Mouse (Mus musculus) T-cell, adult 2 months (primary cell): ENCODE measurements around the gene Fbl.
A peak's percentile ranks its signal among the peaks of the same experiment; 100 is the strongest.
"Not testable (repeated sequence)": the region's sequence is repeated elsewhere in the genome, so short reads cannot be mapped to it uniquely, and the experiment has no call there.

Experiments
- DNase-seq: peaks from one replicate; pipeline ENCODE4 v3.0.0; 2022; ENCODE audit warnings: low spot score

The Fbl gene

DNA sequence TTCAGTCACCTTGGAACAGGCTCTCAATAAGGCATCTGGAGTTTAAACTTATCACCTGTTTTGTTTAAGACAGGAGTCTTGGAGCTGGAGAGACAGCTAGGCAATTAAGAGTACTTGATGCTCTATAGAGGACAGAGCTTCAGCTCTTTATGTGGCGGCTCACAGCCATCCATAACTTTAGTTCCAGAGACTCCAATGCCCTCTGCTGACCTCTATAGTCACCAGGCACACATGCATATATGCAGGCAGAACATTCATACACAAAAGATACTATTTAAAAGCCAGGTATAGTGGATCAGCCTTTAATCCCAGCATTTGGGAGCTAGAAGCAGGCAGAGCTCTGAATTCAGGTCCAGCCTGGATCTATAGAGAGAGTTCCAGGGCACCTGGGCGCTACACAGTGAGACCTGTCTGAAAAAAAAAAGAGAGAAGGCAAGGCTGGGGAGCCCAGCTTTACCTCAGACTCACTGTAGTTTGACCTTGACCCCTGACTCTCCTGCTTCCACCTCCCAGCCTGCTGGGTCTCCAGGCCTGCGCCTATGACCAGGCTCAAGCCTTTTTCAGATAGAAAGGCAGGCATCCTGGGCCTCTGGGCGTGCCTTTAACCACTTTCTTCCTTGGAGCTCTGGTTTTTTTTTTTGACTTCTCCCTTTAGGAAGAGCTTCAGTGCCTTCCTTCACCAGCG lies 26.0 kb downstream of the Fbl start:
- DNase-seq, result no peak

GRCm38 (mm10) chr7:28196528-28196927 lies 27.0 kb downstream of the Fbl start:
- no peak for DNase-seq

DNA sequence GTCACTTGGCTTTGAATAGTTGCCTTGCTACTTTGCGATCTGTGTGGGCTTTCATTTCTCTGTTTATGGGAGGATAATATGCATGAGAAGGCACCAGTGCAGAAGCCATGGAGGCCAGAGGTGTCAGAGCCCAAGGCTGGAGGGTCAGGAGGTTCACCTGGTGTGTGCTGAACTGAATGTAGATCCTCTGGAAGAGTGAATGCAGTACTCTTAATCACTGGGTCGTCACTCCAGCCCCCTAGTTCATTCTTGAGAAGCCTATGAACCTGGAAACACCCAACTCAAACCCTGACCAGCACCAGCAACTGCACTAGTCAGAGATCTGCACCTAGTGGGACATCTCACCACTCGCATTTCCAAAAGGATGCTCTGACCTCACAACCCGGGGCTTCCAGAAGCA lies 29.5 kb downstream of the Fbl start:
- DNase-seq, result no peak

GRCm38 (mm10) chr7:28203207-28204108 lies 33.9 kb downstream of the Fbl start:
- DNase-seq, result no peak

DNA sequence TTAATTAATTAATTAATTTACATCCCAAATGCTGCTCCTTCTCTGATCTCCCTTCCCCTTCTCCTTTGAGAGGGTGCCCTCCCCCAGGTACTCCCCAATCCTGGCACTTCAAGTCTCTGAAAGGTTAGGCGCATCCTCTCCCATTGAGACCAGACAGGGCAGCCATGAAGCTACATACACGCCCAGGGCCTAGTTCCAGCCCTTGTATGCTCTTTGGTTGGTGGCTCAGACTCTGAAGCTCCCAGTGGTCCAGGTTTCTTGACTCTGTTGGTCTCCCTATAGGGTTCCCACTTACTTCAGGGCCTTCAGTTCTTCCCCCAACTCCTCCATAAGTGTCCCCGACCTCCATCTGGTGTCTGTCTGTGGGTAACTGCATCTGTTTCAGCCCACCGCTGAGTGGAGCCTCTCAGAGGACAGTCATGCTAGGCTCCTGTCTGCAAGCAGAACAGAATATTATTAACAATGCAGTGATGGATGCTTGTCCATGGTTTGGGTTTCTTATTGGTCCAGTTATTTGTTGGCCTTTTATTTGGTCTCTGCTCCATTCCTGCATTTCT lies 36.6 kb downstream of the Fbl start:
- peak; percentile 17 for DNase-seq

DNA sequence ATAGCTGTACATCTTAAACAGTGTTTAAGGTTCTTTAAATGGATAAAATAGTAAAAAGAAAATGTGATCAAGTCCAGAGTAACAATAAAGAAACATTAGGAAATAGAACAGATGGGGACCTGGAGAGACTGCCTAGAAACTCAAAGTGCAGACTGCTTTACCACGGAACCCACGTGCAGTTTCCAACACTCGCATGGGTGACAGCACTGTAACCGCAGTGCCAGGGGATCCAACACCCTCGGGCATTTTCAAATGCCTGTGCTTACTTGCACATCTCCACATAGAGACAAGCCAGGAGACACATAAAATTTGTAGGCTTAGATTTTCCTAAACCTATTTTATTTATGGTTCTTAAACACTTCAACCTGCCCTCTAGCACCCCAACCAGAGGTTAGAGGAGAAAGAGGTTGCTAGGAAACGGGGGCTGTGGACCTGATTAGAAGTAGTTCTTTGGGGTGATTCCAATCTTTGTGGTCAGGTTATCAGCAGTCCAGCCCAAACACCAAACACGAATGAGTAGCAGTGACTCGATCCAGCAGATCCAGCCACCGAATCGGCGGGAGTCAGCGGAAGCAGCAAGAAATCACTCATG lies 39.0 kb downstream of the Fbl start:
- DNase-seq, result no peak

DNA sequence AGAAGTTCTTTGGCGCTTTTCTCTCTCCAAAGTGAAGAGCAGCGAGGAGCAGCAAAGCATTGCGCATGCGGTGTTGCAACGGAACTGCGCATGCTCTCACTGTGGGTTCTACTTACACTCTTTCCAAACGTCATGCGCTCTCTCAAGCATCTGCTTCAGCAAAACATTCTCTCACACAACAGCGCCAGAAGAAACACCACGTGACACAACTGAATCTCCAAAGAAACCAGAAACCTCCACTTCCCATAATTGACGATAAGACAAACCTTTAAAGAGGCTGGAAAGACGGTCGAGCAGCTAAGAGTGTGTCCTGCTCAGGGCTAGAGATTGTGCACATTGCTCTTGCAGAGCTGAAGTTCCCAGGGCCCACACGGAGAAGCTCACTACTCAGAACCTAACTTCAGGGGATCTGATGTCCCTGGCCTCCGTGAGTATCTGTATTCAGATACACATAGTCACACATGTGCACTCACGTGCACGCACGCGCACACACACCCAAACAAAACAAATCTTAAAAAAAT lies 39.5 kb downstream of the Fbl start:
- peak; percentile 76 for DNase-seq

DNA sequence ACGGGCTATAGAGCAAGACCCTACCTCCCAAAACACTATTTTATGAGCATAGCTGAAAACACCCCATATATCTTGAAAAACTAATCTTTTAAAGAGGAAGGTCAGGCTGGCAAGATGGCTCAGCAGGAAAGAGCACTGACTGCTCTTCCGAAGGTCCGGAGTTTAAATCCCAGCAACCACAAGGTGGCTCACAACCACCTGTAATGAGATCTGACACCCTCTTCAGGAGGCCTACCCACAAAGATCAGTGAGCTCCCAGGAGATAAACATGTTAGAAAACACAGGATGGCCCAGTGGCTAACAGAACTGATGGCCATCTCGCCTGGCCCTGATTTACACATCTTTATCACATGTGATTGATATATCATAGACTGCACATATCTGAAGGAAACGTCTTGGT lies 41.2 kb downstream of the Fbl start:
- DNase-seq, result no peak

- peak; percentile 51 for DNase-seq
Measured at GRCm38 (mm10) chr7:28214142-28214541, 44.6 kb downstream of the Fbl start.

- DNase-seq, result not testable (repeated sequence)
Measured at GRCm38 (mm10) chr7:28215950-28216349, 46.4 kb downstream of the Fbl start.

GRCm38 (mm10) chr7:28217811-28218210 lies 48.3 kb downstream of the Fbl start:
- not testable (repeated sequence) for DNase-seq

- not testable (repeated sequence) for DNase-seq
Measured at GRCm38 (mm10) chr7:28218951-28219740, 49.6 kb downstream of the Fbl start.

DNA sequence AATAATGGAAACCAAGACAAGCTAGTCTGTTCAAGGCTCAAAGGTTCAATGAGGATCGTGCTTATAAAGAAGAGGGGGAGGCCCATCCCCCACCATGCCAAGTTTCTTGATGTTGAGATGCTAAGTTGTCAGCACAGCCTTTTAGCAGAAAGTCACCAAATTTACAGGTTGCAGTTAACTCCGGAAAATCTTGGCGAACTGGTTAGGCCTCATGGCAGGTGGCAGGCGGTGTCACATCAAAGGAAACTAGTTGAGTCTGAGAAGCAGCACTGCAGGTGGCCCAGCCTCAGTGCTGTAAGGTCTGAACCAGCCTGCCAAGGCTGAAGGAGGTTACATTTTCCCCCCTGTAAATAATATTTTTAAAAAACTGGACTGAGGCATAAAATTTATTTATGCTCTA lies 57.3 kb downstream of the Fbl start:
- DNase-seq, result not testable (repeated sequence)

DNA sequence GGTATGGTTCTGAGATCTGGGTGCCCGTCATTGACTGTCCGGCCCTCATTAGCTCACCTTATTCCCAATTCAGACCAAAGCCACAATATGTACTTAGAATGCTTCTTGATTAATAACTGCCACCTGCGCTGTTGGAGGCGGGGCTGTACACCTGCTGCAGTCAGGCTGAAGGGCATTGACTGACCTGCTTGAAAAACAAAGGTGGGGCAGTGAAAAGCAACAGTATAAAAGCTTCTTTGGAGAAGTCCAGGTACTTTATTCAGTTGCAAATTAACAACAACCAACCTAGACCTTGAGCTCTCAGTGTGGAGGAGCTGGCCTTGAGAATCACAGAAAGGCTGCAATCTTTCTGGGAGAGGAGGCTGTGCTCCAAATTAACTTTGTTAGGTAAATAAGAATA lies 57.9 kb downstream of the Fbl start:
- DNase-seq, result not testable (repeated sequence)
